Mouse (Mus musculus): Measurements from ENCODE around the gene Mgat2.
A peak's percentile ranks its signal among the peaks of the same experiment; 100 is the strongest.

Mgat2 gene

GRCm38 (mm10) chr12:69211057-69211456 lies 27.1 kb downstream of the Mgat2 start:
- no peak for DNase-seq (ENCODE audit: low read depth, low spot score)

- no peak for DNase-seq (ENCODE audit: low read depth, low spot score)
Observed at GRCm38 (mm10) chr12:69213186-69213777, 29.3 kb downstream of the Mgat2 start.

GRCm38 (mm10) chr12:69214393-69214792 lies 30.4 kb downstream of the Mgat2 start:
- DNase-seq (ENCODE audit: low read depth, low spot score), result no peak

GRCm38 (mm10) chr12:69215000-69215785 lies 31.2 kb downstream of the Mgat2 start:
- DNase-seq (ENCODE audit: low read depth, low spot score), result no peak

GRCm38 (mm10) chr12:69216587-69216986 lies 32.6 kb downstream of the Mgat2 start:
- no peak for DNase-seq (ENCODE audit: low read depth, low spot score)

- DNase-seq (ENCODE audit: low read depth, low spot score), result no peak
Observed at GRCm38 (mm10) chr12:69220613-69221277, 36.8 kb downstream of the Mgat2 start.

GRCm38 (mm10) chr12:69227776-69228466 lies 44.0 kb downstream of the Mgat2 start, which contains the start of gene Pole2:
Gene Pole2 (minus strand): TSS chr12:69228195.
- DNase-seq (ENCODE audit: low read depth, low spot score), result peak; percentile 89

- no peak for DNase-seq (ENCODE audit: low read depth, low spot score)
Observed at GRCm38 (mm10) chr12:69229251-69229650, 45.3 kb downstream of the Mgat2 start.

GRCm38 (mm10) chr12:69235782-69236181 lies 51.8 kb downstream of the Mgat2 start:
- DNase-seq (ENCODE audit: low read depth, low spot score), result no peak
